Mouse (Mus musculus) layer of hippocampus, postnatal 25 days (tissue): ENCODE measurements around the gene Cxcr5. TPM values are rescaled to one million over a fixed set of nuclear protein-coding genes. Genes with fewer than 3 reads are reported as not detected.
"Not testable (repeated sequence)": the region's sequence is repeated elsewhere in the genome, so short reads cannot be mapped to it uniquely, and the experiment has no call there.

Experiments used
- DNase-seq, 2 experiments: peaks; one replicate each; pipeline ENCODE4 v3.0.0; 2022; ENCODE audit warnings: mixed read lengths in 2 of 2, low spot score in 1 of 2; ENCODE audit errors: extremely low spot score in 1 of 2
- total RNA-seq, 2 experiments: library from RNA; stranded (reverse); gene quantifications; 2 replicates each; pipeline ENCODE4 v1.2.3; 2021

Cxcr5 gene
- total RNA-seq, 2 experiments from 2014 or later = not detected

- no peak for DNase-seq
These were observed 26.9 kb upstream of the Cxcr5 start for GRCm38 (mm10) chr9:44588605-44589004.

DNA sequence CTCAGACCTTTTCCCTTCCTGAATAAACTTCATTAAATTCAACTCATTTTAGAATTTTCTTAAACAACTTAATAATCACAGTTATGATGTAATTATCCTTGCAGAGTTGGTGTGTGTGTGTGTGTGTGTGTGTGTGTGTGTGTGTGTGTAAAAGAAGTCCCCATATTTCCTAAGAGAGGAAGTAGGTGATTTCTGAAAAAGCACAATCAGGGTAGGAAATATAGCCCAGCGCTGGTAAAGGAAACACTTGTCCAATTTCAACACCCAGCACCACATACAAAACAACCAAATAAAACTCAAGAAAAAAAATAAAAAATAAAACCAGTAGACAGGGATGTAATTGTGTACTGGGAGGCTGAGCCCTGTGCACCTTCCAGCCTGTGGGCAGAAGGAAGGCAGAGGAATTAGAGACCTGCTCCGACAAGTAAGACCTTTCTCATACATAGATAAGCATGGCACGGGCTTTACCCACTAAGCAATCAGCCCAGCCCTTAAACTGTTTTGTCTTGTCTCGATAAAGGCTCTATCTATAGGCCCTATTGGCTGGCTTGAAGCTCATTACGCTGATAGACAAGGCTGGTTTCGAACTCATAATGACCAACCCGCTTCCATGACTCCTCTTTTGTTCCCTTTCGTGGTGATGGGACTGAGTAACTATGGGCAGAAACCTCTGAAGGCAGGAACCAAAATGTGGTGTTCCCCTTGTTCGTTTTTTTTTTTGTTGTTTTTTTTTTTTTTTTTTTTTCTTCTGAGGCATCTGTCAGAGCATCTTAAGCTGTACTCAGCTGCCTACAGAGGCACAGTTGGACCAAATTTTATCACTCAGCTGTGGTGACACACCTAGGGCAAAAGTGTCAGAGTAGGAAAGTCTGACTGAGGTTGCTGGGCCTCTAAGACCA lies 25.8 kb upstream of the Cxcr5 start:
- no peak for DNase-seq

- DNase-seq = no peak
These were observed 25.1 kb upstream of the Cxcr5 start for GRCm38 (mm10) chr9:44586640-44587261.

GRCm38 (mm10) chr9:44582390-44582789 lies 20.7 kb upstream of the Cxcr5 start:
- no peak for DNase-seq

- no peak for DNase-seq
These were observed 19.7 kb upstream of the Cxcr5 start for GRCm38 (mm10) chr9:44581423-44581822.

- no peak for DNase-seq
These were observed 18.4 kb upstream of the Cxcr5 start for GRCm38 (mm10) chr9:44580085-44580484.

DNA sequence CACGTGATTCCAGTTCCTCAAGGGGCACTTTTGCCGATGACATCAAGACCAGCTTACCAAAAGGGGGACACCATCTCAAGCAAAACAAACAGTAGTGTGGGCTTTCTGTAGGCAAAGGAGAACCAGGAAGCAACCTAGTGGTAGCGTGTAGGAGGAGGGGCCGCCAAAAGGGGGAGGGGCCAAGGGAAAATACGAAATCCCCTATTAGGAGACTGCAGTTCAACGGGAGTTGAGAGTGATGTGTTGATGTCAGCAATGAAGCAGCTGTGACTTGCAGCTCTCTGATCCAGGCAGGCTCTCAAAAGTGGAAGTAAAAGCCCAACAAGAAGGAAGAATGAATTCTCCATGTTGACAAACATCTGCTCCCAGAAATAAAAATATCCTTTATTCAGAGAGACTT lies 17.7 kb upstream of the Cxcr5 start:
- DNase-seq = no peak

- not testable (repeated sequence) for DNase-seq
These were observed 14.4 kb upstream of the Cxcr5 start for GRCm38 (mm10) chr9:44576046-44576445.

GRCm38 (mm10) chr9:44575095-44575494 lies 13.4 kb upstream of the Cxcr5 start:
- no peak for DNase-seq

DNA sequence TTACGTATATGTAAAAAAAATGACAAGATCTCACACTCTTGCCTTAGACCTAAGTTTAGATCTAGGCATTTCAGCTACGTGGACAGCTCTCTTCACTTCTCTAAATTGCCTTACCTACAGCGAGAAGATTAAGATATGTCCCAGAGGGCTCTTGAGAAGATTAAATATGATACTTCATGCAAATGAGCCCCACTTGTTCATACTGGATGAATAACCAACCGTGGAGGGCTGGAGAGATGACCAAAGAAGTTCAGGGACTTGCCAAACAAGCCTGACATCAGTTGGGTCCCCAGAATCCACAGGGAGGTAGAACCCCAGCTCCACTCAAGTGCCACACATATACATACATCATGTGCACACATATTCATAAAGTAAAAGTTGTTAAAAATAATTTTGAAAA lies 11.6 kb upstream of the Cxcr5 start:
- no peak for DNase-seq

- DNase-seq = no peak
These were observed 9.3 kb upstream of the Cxcr5 start for GRCm38 (mm10) chr9:44570939-44571382.

DNA sequence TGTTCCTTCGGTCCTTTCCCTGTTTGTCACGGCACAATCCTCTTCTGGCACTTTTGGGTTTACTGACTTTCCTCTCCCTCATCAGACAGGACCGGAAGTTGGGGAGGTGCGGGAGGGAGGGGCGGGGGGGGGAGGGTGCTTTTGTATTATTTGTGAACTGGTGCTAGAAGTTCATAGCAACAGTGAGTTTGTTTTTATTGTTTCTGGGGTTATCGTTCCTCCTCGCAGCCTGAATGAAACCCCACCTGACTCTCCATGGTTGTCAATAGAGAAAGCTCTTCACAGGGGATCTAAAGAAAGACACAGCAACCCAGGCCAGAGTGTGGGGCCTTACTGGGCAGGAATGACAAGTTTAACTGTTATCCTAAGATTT lies 6.4 kb upstream of the Cxcr5 start:
- no peak for DNase-seq

DNA sequence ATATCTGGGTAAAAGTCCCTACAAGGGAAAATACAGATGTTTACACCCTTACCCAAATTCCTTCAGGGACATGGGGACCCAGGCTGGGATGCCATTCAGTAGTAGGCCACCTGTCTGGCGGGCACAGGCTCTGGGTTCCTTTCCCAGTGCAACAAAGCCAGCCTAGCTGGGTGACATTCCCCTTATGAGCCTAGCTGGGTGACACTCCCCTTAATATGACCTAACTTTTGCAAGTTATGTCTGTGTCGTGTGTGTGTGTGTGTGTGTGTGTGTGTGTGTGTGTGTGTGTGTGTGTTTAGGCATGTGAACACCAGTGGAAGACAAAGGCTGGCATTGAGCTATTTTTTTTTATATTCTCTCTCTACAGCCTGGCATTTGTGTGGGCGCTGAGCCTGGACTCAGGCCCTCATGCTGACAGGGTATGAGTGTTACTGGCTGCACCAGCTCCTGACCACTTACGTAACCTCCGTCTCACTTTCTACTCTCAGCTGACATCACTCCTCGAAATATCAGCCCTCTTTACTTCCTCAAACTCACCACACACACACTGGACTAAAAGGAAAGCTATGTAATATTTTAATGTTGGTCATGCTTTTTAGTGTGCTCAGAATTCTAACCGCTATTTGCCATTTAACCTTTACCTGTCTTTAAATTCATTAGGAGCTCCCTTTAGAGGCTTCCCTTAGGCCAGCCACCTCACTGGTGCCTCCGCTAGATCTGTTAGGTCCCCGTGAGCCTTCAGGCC lies 5.8 kb upstream of the Cxcr5 start:
- no peak for DNase-seq

DNA sequence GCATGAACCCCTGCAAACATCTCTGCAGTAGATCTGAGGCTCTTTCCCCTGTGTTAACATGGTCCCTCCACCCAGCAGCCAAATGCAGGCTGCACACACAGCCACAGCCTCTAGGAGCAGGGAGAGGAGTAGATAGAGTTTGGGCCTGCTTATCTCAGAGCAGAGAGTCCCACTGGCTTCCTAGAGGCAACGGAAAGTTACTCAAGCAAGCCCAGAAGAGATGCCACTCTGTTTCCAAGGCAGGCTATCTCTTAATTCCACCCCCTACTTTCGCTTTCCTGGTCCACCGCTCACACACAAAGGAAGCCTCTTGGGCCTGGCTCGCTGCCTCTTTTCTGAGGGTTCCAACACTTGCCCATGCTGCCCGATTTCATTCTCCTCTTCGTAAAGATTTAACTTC lies 3.7 kb upstream of the Cxcr5 start:
- DNase-seq = no peak

GRCm38 (mm10) chr9:44562936-44563335 lies 1.3 kb upstream of the Cxcr5 start:
- DNase-seq = no peak

GRCm38 (mm10) chr9:44552161-44552560 lies 9.5 kb downstream of the Cxcr5 start:
- no peak for DNase-seq

- DNase-seq = no peak
These were observed 10.5 kb downstream of the Cxcr5 start for GRCm38 (mm10) chr9:44551138-44551537.

- no peak for DNase-seq
These were observed 13.1 kb downstream of the Cxcr5 start for GRCm38 (mm10) chr9:44548412-44549152.

DNA sequence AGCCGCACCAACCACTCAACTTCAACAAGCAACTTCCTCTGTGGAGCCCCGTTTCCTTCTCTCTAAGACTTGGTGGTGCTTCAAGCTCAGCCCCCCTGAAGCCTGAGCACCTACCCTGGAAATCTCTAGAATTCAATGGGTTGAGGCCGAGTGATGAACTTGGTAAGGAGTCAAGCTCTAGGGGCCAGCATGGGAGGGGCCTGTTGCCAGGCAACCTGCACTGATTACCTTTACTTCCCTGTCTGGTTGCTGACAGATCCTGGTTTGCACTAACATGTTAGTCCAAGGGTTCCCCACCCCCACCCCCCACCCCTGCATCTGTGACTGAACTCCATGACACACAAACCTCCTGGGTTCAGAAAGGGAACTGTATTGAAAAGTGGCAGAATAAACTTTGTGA lies 16.7 kb downstream of the Cxcr5 start:
- DNase-seq = no peak

- DNase-seq = no peak
These were observed 19.3 kb downstream of the Cxcr5 start for GRCm38 (mm10) chr9:44542364-44542763.

DNA sequence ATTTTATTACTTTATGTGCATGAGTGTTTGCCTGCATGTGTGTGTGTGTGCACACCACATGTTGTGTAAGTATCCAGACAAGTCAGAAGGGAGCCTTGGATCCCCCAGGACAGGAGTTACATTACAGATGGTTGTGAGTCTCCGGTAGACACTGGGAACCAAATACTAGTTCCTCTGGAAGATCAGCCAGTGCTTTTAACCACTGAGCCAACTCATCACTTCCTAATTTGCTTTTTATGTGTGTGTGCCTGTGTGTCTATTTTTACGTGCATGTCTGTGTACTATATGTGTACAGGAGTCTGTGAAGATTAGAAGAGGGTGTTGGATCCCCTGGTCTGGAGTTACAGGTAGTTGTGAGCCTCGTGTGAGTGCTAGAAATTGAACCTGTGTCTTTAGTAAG lies 21.0 kb downstream of the Cxcr5 start:
- DNase-seq = no peak
